Mouse (Mus musculus) splenic B cell, adult 2 months (primary cell): Measurements from ENCODE around the gene Mab21l2.
A peak's percentile ranks its signal among the peaks of the same experiment; 100 is the strongest.

ENCODE experiments used
- DNase-seq: peaks from one replicate; pipeline ENCODE4 v3.0.0-alpha.2; 2011; ENCODE audit warnings: low read depth, low spot score
- H3K27me3 ChIP-seq: 2 replicates; pipeline ENCODE4 v1.6.1; 2012; ENCODE audit warnings: mild to moderate bottlenecking, low read length, moderate library complexity, mixed read lengths; ENCODE audit not compliant: control insufficient read depth, poor library complexity, insufficient read depth, severe bottlenecking
- H3K36me3 ChIP-seq: 2 replicates; pipeline ENCODE4 v1.6.1; 2012; ENCODE audit warnings: mild to moderate bottlenecking, low read length, moderate library complexity, mixed read lengths; ENCODE audit not compliant: control insufficient read depth, poor library complexity, insufficient read depth, severe bottlenecking

The Mab21l2 gene

DNA sequence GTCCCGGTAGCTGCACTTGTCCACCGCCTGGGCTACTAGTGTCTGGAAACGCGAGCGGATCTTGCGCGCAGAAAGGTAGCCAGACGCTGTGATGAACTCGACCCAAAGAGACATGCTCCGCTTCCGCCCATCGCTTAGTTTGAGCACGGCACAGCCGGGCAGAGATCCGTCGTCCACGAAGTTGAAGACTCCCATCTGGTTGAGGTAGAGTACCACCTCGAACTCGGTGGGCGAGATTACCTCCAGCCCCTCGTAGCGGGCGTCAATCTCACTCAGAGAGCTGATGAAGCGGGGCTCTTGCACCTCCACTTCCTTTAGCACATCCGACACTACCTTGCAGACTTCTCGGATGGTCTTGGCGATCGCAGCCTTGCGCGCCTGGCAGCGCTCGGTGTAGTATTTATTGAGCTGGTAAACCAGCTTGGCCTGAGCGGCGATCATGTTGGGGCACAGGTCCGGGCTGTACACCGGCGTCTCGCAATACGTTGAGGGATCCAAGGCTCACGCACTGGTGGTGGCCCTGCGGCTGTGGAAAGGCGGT, 1.1 kb downstream of the Mab21l2 start:
- H3K27me3 ChIP-seq, result peaks cover 2% of the 10 kb centered on the region; the same call in 1 of the 2 replicates
- DNase-seq, result peak; percentile 44
- 0 out of 2 replicates have a peak, but pooled peaks cover 2% of the 10 kb centered on the region for H3K36me3 ChIP-seq

DNA sequence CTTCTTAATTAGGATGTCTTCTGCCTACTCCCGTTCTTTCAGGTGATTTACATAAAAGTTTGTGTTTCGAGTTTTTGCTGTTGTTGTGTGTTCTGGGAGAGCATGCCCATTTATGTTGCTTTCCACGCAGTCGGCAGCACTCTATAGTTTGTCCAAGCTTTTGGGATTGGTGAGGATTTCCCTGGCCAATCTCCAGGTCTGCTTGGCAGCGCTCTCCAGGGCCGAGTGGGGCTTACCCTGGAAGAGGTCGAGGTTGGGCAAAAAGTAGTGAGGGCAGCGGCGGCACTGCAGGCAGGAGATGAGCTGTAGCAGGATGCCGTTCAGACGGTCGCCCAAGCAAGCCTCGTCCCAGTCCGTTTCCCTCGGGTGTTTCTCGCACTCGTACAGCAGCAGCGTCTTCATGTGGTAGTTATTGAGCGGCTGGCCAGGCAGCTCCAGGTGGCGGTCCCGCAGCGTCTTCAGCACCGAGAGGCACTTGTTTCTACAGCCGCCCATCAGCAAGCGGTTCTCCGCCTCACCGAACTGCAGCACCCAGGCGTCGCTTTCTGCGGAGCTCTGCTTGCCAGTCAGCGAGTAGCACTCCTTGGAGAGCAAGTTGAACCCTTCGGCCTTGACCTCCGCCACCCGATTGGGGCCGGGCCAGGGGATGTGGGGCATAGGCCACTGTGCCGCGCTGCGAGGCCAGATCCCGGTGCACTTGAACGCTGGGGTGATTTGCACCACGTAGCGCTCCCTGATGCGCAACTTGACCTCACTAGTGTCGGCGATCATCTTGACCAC, 1.8 kb downstream of the Mab21l2 start:
- Histone ChIP-seq H3K27me3 (peaks cover 2% of the 10 kb centered on the region; the same call in 1 of the 2 replicates), H3K36me3 (0 out of 2 replicates have a peak, but pooled peaks cover 2% of the 10 kb centered on the region)
- peak; percentile 70 for DNase-seq

GRCm38 (mm10) chr3:86545945-86546344, 2.5 kb downstream of the Mab21l2 start:
- peak; percentile 12 for DNase-seq
- H3K36me3 ChIP-seq, result 0 out of 2 replicates have a peak, but pooled peaks cover 2% of the 10 kb centered on the region
- peaks cover 2% of the 10 kb centered on the region; the same call in 1 of the 2 replicates for H3K27me3 ChIP-seq

GRCm38 (mm10) chr3:86544785-86545184, 3.6 kb downstream of the Mab21l2 start:
- no peak for DNase-seq
- no peaks in the 10 kb centered on the region for H3K36me3 ChIP-seq
- peaks cover 2% of the 10 kb centered on the region; the same call in 1 of the 2 replicates for H3K27me3 ChIP-seq

DNA sequence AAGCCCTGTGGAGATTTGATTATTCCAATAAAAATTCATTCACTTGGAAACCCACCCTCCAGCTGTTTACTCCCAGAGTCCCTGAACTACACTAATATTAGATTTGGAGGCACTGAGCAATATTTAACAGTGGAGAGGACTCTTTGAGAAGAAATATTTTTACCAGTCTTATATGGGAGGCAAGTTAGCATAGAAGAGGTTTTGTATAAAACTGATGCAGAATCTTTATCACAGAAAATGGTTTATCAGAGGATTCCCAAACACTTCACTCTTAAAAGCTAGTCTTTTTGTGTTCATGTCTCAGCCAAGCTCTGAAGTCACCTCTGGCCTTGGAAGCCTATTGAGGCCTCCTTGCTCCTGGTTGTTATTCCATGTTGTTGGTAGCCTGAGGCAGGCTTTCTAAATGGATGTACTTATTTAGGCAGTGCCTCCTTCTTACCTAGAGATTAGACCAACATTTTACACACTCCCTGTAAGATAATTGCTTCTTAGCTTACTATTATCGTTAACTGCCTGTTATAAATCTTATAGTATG, 6.5 kb downstream of the Mab21l2 start:
- DNase-seq, result no peak
- no peaks in the 10 kb centered on the region for H3K36me3 ChIP-seq
- H3K27me3 ChIP-seq, result no peaks in the 10 kb centered on the region

DNA sequence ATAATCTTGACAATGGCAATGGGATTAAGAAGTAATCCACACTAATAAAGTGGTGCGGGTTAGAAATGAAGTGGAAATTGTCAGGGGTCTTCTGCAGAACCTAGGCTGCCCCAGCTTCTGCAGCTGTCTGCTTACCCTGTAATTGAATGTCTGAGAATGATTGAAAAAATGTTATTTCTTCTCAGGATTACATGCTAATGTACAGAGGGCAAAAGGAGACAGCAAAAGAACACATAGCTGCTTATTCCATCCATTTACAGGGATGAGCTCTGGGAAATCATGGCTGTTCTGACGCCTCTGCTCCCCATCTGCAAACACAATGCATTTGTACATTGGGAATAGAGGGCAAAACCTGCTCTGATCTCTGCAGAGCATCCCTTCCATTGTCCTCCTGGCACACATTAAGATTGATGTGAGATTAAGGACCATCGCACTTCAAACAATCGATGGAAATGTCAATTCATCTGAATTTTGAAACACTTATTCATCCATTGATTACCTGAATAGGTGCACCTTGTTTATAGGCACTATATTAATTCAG, 7.3 kb downstream of the Mab21l2 start:
- no peaks in the 10 kb centered on the region for H3K27me3 ChIP-seq
- H3K36me3 ChIP-seq, result no peaks in the 10 kb centered on the region
- DNase-seq, result no peak

DNA sequence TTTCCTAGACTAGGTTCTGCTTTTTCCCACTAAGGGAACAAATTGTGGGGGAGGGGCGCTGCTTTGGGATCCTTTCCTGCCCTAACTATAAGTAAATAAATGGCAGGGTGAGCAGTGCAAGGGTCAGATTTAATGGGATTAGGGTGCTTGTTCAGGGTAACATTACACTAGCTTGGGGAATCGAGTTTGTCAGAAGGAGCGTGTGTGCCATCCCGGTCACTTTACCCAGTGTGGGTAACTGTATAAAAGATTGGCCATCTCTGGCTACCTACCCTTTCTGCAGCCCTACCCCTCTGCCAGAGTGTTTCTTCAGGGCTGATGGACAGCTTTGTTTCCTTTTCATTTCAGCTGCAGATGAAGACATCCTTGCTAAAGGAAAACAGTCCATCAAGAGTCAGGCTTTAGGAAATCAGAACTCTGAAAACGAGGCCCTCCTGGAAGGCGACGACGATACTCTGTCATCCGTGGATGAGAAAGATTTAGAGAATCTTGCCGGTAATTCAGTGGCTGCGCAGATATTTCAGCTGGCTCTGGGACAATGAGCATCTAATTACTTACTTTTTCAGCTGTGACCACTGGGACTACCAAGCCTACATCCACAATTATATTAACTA, 8.8 kb downstream of the Mab21l2 start:
- Histone ChIP-seq H3K36me3 (no peaks in the 10 kb centered on the region), H3K27me3 (no peaks in the 10 kb centered on the region)
- DNase-seq, result no peak

DNA sequence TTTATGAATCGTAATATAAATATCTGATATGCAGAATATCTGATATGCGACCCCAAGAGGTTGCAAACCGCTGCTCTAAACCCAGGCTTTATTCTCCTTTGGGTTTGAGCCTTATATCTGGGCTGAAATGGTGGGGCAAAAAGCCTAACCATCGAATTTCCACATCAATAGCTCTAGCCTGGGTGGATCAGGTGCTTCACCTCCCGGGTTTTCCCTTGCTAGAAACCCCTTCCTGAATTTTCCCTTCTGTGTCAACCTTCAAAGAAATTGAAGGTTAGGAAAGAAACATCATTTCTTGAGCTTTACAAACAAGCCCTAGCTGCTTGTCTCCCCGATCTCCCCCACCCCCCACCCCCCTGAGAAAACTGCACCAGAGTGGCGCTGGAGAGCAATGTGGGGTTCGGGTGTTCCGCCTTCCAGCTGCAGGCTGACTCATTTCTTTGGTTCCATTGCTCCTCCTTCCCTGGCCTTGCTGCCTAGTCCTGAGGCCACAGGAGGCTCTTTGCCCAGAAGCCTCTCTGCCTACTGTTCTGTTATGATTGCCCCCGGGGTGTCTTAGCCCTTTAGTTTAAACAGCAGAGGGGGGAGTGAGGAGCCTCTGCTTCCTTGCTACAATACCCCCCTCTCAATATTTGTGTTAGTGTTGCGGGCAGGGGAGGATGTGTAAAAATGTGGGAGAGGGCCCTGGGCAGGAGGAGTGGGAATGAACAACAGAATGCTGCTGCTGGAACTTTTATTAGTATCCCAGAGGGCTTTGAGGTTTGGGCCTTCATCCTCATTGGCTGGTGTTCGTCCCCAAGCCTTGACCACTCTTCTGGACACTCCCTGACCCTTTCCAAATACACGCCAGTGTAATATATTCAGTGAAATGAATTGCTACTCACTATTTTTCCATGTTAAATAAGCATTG, 9.5 kb downstream of the Mab21l2 start:
- DNase-seq, result no peak

GRCm38 (mm10) chr3:86536751-86537150, 11.7 kb downstream of the Mab21l2 start:
- H3K36me3 ChIP-seq, result no peaks in the 10 kb centered on the region
- DNase-seq, result no peak
- no peaks in the 10 kb centered on the region for H3K27me3 ChIP-seq

More for the DNA sequence above, 9.5 kb downstream of the Mab21l2 start:
- Histone ChIP-seq H3K36me3 (no peaks in the 10 kb centered on the region), H3K27me3 (no peaks in the 10 kb centered on the region)

DNA sequence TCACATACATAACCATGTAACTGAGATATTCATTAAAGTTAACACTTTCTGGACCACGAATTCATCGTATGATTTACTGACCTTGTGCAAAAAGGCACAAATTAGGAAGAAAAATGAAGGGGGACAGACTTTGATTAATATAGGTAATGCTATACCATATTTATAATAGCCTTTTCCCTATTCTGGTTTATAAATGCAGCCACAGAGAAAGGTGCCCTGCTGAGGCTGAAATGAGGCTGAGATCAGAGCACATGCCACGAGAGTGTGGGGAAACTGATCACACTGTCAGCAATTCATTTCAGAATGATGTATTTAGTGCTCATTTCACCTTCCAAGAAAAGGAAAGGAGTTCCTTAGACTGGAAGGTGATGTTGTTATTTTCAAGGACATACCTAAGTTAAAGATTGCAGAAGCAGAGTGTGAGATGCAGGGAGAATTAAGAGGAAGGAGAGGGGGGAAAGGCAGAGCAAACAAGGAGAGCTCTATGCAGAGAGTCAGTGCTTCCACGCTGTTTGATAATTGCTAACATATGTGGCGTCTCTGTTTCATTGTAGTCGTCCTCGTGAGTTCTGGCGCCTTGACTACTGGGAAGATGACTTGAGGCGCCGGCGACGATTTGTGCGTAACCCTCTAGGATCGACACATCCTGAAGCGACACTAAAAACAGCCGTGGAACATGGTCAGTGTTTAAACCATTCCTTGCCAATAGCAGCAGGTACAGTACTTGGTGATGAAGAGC, 16.7 kb downstream of the Mab21l2 start:
- no peaks in the 10 kb centered on the region for H3K27me3 ChIP-seq
- H3K36me3 ChIP-seq, result no peaks in the 10 kb centered on the region
- no peak for DNase-seq

- H3K36me3 ChIP-seq, result no peaks in the 10 kb centered on the region
- DNase-seq, result no peak
- H3K27me3 ChIP-seq, result no peaks in the 10 kb centered on the region
Observed at GRCm38 (mm10) chr3:86522880-86523505, 25.4 kb downstream of the Mab21l2 start.

DNA sequence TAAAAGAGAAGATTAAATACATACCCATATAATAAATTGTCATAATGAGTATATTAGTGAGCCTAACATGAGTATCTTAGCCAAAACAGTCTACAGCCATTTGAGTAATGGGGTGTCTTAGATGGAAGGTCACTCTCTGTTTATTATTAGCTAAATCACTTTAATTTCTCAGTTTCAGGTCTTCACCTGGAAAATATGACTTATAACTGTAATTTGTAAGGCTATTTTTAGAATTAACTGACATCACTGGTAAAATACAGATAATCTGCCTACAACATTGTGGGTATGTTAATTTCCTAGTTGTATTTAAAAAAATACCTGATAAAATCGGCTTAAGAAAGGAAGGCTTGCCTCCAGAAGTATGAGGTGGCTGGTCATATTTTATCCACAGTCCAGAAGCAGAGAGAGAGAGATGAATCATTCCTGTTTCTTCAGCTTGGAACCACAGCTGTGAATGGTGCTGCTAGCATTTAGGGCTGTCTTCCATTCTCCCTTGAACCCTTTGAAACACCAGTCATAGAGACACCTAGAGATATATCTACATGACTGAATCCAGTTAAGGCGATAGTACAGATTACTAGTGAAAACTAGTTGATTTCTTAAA, 29.8 kb downstream of the Mab21l2 start:
- Histone ChIP-seq H3K27me3 (no peaks in the 10 kb centered on the region), H3K36me3 (no peaks in the 10 kb centered on the region)
- DNase-seq, result no peak

- DNase-seq, result no peak
- no peaks in the 10 kb centered on the region for H3K36me3 ChIP-seq
- H3K27me3 ChIP-seq, result no peaks in the 10 kb centered on the region
Observed at GRCm38 (mm10) chr3:86500586-86500985, 47.8 kb downstream of the Mab21l2 start.
